Mouse (Mus musculus): ENCODE measurements around the gene Flvcr2. TPM values are rescaled to one million over a fixed set of nuclear protein-coding genes. Genes with fewer than 3 reads are reported as not detected.

Flvcr2 gene
- polyA plus RNA-seq, 1 experiment, result 6.0 TPM

DNA sequence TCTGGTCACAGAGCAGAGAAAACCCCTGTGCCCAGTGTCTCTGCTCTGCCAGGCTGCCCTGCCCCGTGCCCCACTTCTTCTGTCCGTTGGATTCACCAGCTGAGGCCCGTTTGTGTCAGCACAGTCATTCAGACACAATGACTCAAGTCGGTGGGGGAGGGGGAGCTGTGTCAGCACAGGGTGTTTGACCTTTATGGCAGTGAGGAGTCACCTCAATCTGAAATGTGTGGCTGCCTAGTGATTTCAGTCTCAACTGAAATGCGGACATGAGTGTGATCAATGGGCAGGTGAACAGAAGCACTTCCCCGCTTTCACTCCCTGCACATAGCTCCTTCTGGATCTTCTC lies 16.4 kb upstream of the Flvcr2 start:
- DNase-seq (ENCODE audit: low spot score), result no peak

DNA sequence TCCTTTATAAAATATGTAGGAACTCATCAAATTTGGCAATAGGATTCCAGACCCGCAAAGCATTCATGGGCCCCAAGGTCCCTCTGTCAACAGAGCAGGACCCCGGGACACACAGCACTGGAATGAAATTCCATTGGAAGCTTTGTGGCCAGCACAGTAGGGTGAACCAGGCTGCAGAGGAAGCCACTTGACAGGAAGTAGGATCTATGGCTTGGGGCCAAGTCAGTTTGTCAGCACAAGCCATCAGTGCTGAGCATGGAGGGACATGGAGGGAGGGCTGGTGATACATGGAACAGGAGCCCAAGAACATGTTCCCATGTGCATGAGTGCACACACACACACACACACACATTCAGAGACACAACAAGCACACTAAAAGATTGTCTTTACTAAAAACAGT lies 10.1 kb upstream of the Flvcr2 start:
- DNase-seq (ENCODE audit: low spot score), result no peak

DNA sequence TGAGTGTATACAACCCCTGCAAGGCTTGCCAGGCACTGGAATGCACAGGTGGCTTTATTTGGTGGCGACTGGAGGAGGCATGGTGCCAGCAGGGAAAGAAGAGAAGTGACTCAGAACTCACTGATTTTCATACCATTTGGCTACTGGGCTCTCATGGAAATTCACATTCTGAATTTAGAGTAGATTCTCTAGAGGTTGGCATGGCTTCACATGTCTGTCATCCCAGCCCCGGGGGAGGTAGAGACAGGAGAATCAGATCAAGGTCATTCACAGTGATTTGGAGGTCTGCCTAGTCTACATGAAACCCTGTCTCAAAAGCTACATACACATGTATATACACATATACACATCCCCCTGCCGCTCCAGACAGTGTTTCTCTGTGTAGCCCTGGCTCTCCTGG lies 9.4 kb upstream of the Flvcr2 start:
- DNase-seq (ENCODE audit: low spot score), result no peak

DNA sequence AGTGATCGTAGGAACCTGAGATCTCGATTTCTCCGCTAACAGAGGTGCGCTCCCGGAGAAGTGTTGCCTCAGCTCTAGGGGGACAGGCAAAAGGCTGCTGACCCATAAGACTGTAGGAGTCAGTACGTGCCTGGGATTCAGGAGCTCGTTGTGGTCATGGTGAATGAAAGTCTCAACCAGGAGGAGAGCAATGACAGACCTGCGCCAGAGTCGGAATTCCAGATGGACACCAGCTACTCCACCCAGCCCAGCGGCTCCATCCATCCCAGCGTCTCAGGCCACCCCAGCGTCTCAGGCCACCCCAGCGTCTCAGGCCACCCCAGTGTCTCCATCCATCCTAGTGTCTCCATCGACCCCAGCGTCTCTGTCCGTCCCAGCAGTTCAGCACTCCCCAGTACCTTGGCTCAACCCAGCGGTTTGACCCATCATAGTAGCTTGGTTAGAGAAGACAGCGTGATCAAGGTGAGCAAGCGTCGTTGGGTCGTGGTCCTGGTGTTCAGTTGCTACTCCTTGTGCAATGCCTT lies 419 bp downstream of the Flvcr2 start:
- no peak for DNase-seq (ENCODE audit: low spot score)

DNA sequence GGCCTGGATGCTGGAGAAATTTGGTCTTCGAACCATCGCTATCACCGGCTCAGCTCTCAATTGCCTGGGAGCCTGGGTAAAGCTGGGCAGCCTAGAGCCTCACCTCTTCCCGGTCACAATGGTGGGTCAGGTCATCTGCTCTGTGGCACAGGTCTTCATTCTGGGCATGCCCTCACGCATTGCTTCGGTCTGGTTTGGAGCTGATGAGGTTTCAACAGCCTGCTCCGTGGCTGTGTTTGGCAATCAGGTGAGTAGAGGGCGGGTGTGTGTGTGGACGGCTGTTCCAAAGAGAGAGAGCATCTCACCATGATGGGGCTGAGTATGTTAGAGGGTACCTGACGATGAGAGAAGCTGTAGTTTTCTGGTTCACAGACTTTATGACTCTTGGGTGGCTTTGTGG lies 1.0 kb downstream of the Flvcr2 start:
- no peak for DNase-seq (ENCODE audit: low spot score)

DNA sequence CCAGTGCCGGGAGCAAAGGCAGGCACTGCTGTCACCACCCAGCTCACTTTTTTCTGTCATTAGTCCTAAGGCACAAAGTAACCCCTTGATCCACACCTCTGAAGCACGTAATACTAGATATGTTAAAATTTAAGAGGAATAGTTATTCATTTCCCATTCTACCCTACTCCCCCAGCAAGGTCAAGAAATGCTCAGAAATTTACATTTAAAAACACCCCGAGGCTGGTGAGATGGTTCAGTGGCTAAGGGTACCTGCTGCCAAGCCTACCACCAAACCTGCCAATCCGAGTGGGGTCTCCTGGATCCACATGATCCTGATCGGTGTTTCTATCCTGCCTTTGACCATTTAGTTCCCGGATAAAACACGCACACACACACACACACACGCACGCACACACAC lies 3.5 kb downstream of the Flvcr2 start:
- DNase-seq (ENCODE audit: low spot score), result no peak

DNA sequence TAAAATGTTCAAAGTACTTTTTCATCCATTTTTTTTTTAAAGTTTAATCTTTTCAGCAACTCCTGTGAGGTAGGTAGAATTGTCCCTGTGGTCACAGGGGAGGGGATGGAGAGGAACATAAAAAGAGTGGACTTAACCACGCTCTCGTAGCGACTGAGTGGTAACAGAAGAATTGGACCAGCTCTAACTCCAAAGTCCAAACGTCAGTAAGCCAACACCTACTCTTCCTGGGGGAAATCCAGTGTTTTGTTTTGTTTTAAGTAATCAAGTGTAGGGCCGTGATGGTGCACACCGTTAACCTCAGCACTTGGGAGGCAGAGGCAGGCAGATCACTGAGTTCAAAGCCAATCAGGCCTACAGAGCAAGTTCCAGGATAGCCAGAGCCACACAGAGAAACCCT lies 5.8 kb downstream of the Flvcr2 start:
- DNase-seq (ENCODE audit: low spot score), result no peak

DNA sequence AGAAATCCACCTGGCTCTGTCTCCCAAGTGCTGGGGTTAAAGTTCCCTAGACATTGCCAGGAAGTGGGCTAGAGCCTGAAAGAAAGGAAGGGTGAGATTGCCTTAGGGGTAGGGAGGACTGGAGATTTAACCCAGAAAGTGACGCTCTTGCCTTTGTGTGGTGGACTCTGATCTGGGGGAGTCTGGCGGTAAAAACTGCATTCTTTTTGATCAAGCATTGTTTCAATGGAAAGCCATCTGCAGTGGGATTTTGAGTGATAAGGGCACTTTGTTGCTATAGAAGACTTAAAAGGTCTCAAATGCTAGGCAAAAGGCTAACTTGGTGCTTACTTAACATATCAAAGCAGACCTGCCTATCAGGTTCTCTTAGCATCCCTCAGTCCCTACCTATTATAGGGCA lies 6.9 kb downstream of the Flvcr2 start:
- no peak for DNase-seq (ENCODE audit: low spot score)

DNA sequence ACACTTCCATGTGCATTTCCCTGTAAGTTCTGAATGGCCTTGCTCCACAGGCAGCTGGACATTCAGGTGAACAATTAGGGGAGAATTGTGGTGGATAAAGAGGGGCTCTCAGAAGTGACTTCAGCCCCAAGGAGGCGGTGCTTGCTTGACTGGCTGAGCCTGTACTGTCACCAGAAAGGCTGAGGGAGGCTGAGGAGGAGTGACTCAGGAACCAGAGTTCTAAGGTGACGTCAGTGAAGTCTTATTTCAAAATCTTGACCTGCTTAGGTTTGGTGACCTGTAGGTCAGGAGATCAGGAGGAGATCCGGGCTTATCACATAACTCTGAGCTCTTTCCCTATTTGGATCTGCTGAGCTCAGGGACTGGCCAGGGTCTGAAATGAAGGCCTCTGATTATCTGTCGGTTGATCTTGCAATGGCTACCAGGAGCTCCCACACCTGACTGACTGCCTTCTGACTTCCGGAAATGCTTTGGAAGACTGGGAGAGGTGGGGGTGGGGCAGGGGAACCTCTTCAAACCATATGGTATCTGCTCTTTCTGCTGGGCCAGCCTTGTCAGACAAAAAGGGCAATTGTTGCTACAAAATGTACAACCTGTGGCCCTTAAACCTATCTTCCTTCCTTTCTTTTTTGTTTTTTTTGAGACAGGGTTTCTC lies 8.4 kb downstream of the Flvcr2 start:
- DNase-seq (ENCODE audit: low spot score), result no peak

DNA sequence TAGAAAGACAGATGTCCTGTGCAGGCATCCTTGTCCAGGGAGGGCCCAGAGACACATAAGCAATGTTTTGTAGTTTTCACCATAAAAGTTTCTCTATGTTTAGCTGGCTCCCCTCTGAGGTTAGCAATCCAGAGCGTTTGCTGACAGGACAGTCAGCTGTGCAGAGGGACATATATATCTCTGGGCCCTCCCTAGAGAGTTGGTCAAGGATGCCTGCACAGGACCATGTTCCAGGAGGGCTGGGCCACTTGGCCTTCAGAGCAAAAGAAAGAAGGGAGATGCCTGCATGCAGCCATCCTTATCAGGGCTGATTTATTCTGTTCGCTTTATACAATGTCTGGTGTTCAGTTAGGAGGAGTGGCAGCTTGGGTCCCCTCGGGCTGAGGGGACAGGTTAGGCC lies 10.1 kb downstream of the Flvcr2 start:
- no peak for DNase-seq (ENCODE audit: low spot score)

DNA sequence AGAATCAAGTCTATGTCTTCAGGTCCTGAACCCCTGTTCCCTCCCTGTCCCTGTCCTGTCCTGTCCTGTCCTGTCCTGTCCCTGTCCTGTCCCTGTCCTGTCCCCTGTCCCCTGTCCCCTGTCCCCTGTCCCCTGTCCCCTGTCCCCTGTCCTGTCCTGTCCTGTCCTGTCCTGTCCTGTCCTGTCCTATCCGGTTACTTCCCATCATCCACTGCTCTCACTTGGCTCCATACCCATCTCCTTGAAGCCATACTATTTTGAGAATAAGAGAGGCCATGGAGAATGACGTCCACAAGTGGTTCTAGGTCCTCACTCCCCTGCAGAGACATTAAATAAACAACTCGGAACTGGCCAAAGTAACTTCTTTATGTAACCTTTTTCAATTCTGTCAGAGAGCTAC lies 10.7 kb downstream of the Flvcr2 start:
- no peak for DNase-seq (ENCODE audit: low spot score)

DNA sequence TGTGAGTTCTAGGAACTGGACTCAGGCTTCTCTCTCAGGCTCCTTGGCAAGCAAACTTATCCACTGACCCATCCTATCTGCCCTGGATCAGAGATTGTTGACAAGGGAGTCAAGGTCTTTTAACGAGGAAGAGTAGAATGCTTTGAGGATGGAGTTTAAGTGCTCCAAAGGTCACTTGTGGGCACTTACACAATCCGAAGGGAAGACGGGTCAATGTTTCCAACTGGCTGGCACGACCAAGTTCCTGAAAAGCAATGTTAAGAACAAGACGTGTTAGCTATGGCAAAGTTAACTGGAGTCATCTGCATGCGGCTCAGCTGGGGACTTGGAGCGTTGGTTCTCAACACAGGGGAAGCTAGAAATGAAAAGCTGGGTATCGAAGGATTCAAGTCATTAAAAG lies 12.4 kb downstream of the Flvcr2 start:
- no peak for DNase-seq (ENCODE audit: low spot score)

DNA sequence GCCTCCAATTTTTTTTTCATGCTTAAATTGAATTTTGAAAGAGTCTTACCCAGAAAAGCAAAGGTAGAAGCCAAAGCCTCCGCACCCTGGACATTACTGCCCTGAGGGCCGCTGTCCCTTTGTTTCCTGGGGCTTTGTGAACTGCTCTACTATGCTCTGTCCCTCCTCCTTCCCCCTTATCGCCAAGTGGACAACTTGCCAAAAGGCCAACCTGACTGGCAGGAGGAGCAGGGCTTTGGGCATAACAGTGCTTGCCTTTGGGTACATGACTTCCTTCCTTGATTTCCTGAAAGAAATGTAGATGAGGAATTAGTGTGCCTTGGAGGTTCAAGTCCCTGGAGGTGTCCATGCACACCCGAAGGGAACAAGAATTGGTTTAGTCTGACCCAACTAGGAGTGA lies 15.1 kb downstream of the Flvcr2 start:
- DNase-seq (ENCODE audit: low spot score), result no peak

DNA sequence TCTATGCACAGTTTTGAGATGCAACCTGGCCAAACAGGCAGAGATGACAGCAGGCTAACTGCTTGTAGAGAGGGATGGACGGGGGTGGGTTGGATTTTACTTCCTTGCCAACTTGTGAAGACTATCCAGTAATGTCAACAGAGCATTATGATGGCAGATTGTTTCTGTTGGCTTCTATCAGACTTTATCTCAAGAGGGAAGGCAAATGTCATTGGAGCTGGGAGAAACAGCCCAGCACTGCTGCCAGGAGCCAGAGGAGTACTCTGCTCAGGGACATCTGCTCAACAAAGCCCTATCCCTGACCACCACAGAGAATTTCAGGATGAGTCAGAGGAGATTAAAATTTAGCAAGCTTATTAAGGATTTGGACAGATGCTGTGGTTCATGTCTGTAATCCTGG lies 18.3 kb downstream of the Flvcr2 start:
- no peak for DNase-seq (ENCODE audit: low spot score)

DNA sequence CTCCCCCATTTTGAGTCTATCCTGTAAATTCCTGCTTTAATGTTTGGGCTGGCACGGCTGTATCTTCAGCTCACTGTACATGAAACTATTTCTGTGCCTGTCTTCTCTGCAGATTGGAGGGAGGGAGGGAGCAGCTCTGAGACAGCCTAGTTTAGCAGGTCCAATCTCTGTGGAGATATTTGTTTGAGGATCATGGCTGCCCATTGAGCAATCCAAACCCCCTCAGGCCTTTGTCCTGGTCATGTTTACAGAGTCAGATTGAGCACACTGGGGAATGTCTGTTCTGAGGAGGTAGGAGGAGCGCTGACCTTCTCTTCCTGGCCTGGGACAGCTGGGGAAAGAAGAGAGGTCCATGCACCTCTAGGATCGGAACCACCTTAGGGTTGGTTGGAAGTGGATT lies 19.9 kb downstream of the Flvcr2 start:
- no peak for DNase-seq (ENCODE audit: low spot score)

DNA sequence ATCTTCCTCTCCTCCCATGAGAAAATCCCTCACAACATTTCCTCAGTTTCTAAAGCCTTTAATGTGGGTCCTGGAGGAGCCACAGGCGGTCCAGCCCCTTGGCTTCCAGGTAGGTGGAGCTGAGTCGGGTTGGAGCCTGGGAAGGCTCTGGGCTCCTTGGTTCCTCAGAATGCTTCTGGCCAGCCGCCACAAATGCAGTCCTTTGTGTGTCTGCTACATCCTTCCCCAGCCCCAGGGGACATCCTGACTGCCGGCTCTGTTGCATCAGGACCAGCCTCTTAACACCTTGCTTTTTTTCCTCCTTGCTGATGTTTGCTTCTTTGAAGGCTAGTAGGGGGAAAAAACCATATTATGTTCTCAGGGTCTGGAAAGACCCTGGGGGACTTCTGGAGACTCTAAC lies 21.4 kb downstream of the Flvcr2 start:
- DNase-seq (ENCODE audit: low spot score), result no peak

DNA sequence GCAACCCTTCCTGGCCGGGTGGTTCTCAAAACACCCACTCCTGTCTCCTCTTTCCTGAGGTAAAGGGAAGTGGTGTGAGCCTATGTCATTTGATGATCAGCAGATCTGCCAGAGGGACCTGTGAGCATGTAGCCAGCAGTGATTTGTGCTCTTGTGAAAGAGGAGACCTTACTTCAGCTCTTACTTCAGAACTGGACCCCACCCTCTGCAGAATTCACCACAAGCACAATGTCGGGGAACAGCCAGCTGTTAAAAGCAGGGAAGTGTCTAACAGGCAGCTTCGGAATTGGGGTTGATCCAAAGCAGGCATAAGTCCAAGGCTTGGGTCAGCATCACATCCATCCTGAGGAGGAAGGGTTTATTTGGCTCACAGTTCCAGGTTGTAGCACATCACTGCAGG lies 25.0 kb downstream of the Flvcr2 start:
- no peak for DNase-seq (ENCODE audit: low spot score)

DNA sequence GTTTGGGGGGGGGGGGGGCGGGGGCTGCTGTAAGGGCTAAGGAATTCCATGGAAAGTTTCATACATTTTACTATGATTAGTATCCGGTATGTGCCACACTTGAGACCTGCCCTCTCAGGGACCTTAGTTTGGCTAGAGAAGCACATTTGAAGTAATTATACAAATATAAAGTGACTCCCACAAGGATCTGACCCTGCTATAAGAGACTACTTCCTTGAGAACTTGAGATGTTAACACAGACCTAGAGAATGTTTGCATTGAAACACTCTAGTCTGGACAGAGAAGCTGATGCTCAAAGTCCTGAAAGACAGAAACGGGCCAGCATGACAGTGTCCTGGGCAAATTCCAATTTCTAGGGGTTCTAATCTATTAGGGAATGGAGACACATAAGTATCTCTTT lies 32.6 kb downstream of the Flvcr2 start:
- DNase-seq (ENCODE audit: low spot score), result no peak

DNA sequence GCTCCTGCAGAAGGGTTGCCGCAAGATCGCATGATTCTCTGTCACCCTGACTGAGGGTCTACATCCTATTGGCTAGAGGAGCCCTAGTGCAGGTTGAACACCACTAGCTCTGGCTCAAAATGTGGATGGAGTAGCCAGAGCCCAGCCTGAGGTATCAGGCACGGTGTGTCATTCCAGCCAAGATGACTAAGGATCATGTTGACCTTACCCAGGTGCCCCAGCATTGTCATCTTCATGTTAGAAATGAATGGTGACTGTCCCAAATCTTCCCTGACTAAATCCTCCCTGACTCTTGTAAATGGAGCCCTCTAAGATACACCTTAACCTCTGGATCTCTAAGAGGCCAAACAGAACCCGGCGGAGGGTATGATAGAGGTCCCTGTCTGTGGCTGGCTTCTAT lies 33.4 kb downstream of the Flvcr2 start:
- DNase-seq (ENCODE audit: low spot score), result no peak

DNA sequence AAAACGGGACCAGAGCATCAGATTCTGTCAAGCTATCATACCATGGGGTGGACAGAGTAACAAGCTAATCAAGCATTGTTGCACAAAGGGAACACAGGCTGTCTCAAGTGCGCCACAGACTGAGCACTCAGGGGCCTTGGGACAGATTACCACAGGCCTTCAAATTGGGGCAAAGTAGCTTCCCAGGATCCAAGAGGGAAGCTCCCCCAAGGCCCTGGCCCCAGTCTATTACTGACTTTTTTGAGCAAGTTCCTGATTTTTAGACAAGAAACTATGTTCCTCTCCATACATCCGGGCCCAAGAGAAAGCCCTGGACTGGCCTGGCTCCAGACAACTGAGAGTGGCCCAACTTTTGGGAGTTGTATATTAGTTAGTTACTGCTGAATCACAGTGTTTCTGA lies 35.3 kb downstream of the Flvcr2 start:
- no peak for DNase-seq (ENCODE audit: low spot score)

DNA sequence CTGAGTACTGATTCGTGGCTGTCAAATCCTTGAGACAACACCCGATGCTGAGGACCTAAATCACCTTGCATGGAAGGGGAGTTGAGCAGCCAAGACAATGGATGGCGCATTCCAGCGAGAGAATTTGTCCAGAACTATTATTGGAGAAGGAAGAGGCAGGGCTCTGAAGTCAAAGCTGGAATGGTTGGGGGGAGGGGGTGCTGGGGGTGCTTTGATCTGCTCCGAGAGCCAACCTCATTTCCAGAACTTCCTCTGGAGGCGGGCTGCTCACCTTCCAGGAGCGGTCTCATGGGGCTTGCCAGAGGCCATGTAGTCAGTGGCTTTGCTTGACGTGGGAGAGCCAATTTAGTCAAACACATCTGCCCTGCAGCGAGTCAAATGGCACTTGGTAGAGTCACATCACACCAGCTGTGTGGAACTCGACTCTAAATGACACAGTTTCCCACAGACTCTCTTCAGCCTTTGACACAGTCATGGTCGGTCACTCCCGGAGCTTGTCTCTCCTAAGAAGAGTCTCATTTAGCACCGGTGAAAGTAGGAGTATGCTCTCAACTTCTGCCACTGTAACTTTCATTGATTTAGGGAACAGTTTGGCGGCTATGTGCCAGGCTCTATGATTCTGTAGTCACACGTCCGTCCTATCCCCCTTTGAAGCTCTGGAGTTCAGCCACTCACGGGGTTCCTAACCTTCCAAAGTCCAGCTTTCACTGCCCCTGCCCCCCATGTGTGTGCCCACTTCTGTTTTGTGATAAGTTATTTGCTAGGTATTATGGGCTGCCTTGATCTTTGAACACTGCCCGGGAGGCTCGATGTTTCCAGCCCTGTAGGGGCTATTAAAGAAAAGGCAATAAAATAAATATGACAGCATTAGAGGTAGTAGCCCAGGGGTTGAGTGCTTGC lies 38.8 kb downstream of the Flvcr2 start:
- DNase-seq (ENCODE audit: low spot score), result no peak

DNA sequence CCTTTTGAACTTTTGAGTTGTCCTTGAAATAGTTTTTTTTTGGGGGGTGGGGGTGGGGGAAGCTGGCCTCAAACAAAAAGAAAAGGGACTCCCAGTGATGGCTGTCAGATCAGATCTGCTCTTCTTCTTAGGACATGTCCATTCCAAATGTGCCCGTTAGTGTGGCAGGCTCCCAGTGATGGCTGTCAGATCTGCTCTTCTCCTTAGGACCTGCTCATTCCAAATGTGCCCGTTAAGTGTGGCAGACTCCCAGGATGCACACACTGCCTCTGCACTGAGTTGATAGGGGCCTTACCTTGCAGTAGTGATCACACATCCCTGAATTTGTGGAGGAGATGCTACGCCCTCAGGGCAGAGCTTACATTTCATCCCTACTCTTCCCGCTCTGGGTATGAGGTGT lies 45.8 kb downstream of the Flvcr2 start:
- DNase-seq (ENCODE audit: low spot score), result no peak

DNA sequence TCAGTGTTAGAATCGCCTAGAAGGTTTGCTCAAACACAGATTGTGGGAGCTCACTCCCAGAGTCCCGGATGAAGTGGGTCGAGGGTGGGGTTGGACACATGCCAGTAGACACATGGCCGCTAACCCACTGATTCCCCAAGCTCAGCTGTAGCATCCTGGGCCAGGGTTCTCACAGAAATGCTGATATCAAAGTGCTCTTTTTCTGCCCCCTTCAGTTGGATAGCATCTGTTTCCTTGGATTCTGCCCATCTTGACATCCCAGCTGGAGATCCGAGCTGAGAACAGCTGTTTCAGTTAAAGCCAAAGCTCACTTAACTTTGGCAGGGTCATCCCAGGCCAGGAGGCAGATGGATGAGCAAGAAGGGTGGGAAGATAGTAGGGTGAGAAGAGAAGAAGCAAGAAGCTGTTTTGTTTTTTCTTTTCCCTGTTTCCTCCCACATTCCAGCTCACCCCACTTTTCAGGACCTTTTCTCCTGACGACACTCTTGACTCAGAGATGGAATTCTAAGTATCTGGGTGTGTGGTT lies 46.5 kb downstream of the Flvcr2 start:
- DNase-seq (ENCODE audit: low spot score), result no peak

Data from urinary bladder, adult 2 months (tissue).